Mouse (Mus musculus) midbrain, postnatal 0 days (tissue): Measurements from ENCODE around the gene Olfr291. TPM values are rescaled to one million over a fixed set of nuclear protein-coding genes. Genes with fewer than 3 reads are reported as not detected.
A peak's percentile ranks its signal among the peaks of the same experiment; 100 is the strongest.

Source experiments
- ATAC-seq: fragments of 200-750 bp; cut with Nextera tagmentation; 2 replicates; pipeline ENCODE4 v1.8.0; 2017; ENCODE audit warnings: moderate number of reproducible peaks, mild to moderate bottlenecking, moderate TSS enrichment, moderate library complexity; ENCODE audit not compliant: low FRiP score
- DNase-seq: peaks from one replicate; pipeline ENCODE4 v3.0.0-alpha.2; 2015; ENCODE audit warnings: low spot score
- H3K27ac ChIP-seq: fragments of 300-500 bp; sonication (generic); 2 replicates; pipeline ENCODE4 v1.5.1; 2014; ENCODE audit warnings: low read depth, mild to moderate bottlenecking, low read length, mixed read lengths
- H3K27me3 ChIP-seq: fragments of 300-500 bp; sonication (generic); 2 replicates; pipeline ENCODE4 v1.6.1; 2014; ENCODE audit warnings: low read length, control low read depth, mixed read lengths; ENCODE audit not compliant: insufficient read depth
- H3K36me3 ChIP-seq: fragments of 300-500 bp; sonication (generic); 2 replicates; pipeline ENCODE4 v1.6.1; 2014; ENCODE audit warnings: low read length, control low read depth, mixed read lengths; ENCODE audit not compliant: insufficient read depth
- H3K4me1 ChIP-seq: fragments of 300-500 bp; sonication (generic); 2 replicates; pipeline ENCODE4 v1.6.1; 2014; ENCODE audit warnings: mild to moderate bottlenecking, control low read depth, antibody characterized with exemption, low read length, mixed read lengths; ENCODE audit not compliant: insufficient read depth
- H3K4me2 ChIP-seq: fragments of 300-500 bp; sonication (generic); 2 replicates; pipeline ENCODE4 v1.6.1; 2014; ENCODE audit warnings: low read depth, mild to moderate bottlenecking, low read length, mixed read lengths; ENCODE audit not compliant: poor library complexity, severe bottlenecking
- H3K4me3 ChIP-seq: fragments of 300-500 bp; sonication (generic); 2 replicates; pipeline ENCODE4 v1.5.1; 2014; ENCODE audit warnings: low read depth, mild to moderate bottlenecking, low read length, moderate library complexity
- H3K9ac ChIP-seq: fragments of 300-500 bp; sonication (generic); replicated peaks from 2 replicates; pipeline ENCODE4 v1.6.1; 2014; ENCODE audit warnings: mild to moderate bottlenecking, low read length, moderate library complexity, mixed read lengths; ENCODE audit not compliant: poor library complexity, severe bottlenecking
- H3K9me3 ChIP-seq: fragments of 300-500 bp; sonication (generic); 2 replicates; pipeline ENCODE4 v1.6.1; 2016; ENCODE audit warnings: low read length, control low read depth
- CTCF ChIP-seq: IDR thresholded peaks from 2 replicates; pipeline ENCODE4 v1.5.1; 2016; ENCODE audit warnings: antibody characterized with exemption, mild to moderate bottlenecking
- WGBS: fragments of 180-500 bp; shearing (Covaris S2); extraction: QIAGEN DNeasy Blood & Tissue Kit; methylation state at CpG from one replicate; pipeline ENCODE4 v1.1.7; 2014; 5-methylcytosine and 5-hydroxymethylcytosine counted together
- polyA plus RNA-seq: library from polyadenylated mRNA; unstranded; fragments of >200 nt; fragmentation: Nextera tagmentation; extraction: Ambion mirVana; gene quantifications from 2 replicates; pipeline ENCODE4 v1.2.1, GENCODE M21; 2015
- total RNA-seq: library from RNA; depleted of rRNA; stranded (reverse); fragments of >200 nt; gene quantifications from 2 replicates; pipeline ENCODE4 v1.2.3, GENCODE M21; 2014; rRNA removed

Gene Olfr291
- not detected in 2 replicates for total RNA-seq
- polyA plus RNA-seq = not detected in 2 replicates

- WGBS = 78% methylated on average over 2 of the region's 2 CpGs
- Histone ChIP-seq H3K4me3 (no peak within 1 kb of the TSS), H3K36me3 (no peaks in the 10 kb centered on the region), H3K27ac (no peak within 1 kb of the TSS), H3K9me3 (no peaks in the 10 kb centered on the region), H3K4me1 (no peaks in the 10 kb centered on the region), H3K4me2 (no peak within 1 kb of the TSS), H3K9ac (no peak within 1 kb of the TSS), H3K27me3 (no peaks in the 10 kb centered on the region)
- no peak for ATAC-seq
- no peak for TF ChIP-seq CTCF
- DNase-seq = no peak
Observed at GRCm38 (mm10) chr7:84853253-84853652, at the start of gene Olfr291. Gene Olfr291 (plus strand): TSS chr7:84853553.

GRCm38 (mm10) chr7:84805224-84805623 is 48.1 kb upstream of the Olfr291 start:
- WGBS = 40% methylated on average over 1 of the region's 1 CpGs

GRCm38 (mm10) chr7:84806159-84806558 is 47.2 kb upstream of the Olfr291 start:
- WGBS = 84% methylated on average over 4 of the region's 4 CpGs
- ATAC-seq (no peak), DNase-seq (no peak)
- Histone ChIP-seq H3K9me3 (no peaks in the 10 kb centered on the region), H3K4me3 (no peak overlapping the region), H3K4me1 (no peaks in the 10 kb centered on the region), H3K4me2 (no peak overlapping the region), H3K9ac (no peak overlapping the region), H3K27ac (no peak overlapping the region), H3K27me3 (no peaks in the 10 kb centered on the region), H3K36me3 (no peaks in the 10 kb centered on the region)
- no peak for TF ChIP-seq CTCF

More at GRCm38 (mm10) chr7:84805224-84805623, 48.1 kb upstream of the Olfr291 start:
- DNase-seq = peak; percentile 44
- peak; percentile 76 for TF ChIP-seq CTCF
- Histone ChIP-seq H3K36me3 (no peaks in the 10 kb centered on the region), H3K4me2 (no peak overlapping the region), H3K9me3 (no peaks in the 10 kb centered on the region), H3K4me1 (no peaks in the 10 kb centered on the region), H3K9ac (no peak overlapping the region), H3K27ac (no peak overlapping the region), H3K27me3 (no peaks in the 10 kb centered on the region), H3K4me3 (no peak overlapping the region)
- 0 out of 2 replicates have a peak, but pooled peaks have one; percentile 28 for ATAC-seq

GRCm38 (mm10) chr7:84884530-84884929 is 31.2 kb downstream of the Olfr291 start:
- no peaks in the 10 kb centered on the region for H3K4me1 ChIP-seq
- ATAC-seq = no peak
- WGBS = 44% methylated on average over 1 of the region's 1 CpGs
- no peak overlapping the region for H3K4me2 ChIP-seq
- H3K9ac ChIP-seq = no peak overlapping the region
- H3K36me3 ChIP-seq = no peaks in the 10 kb centered on the region
- DNase-seq = peak; percentile 35
- H3K27ac ChIP-seq = no peak overlapping the region
- no peaks in the 10 kb centered on the region for H3K27me3 ChIP-seq
- H3K9me3 ChIP-seq = 0 out of 2 replicates have a peak, but pooled peaks cover 3% of the 10 kb centered on the region
- H3K4me3 ChIP-seq = no peak overlapping the region
- peak; percentile 62 for TF ChIP-seq CTCF

Other genes with a start within 250 kb of the Olfr291 start
- gene Fah, start 246.8 kb upstream of the Olfr291 start, total RNA-seq = 17.1 and 18.0 TPM in 2 replicates
- 13.5 and 15.8 TPM in 2 replicates for gene Fah, start 246.8 kb upstream of the Olfr291 start, polyA plus RNA-seq
- 73.8 and 82.5 TPM in 2 replicates for gene Zfand6, start 163.6 kb upstream of the Olfr291 start, total RNA-seq
- gene Zfand6, start 163.6 kb upstream of the Olfr291 start, polyA plus RNA-seq = 112 and 114 TPM in 2 replicates
- not detected in 2 replicates for gene Vmn2r65, start 110.6 kb downstream of the Olfr291 start, total RNA-seq
- gene Vmn2r65, start 110.6 kb downstream of the Olfr291 start, polyA plus RNA-seq = not detected in 2 replicates
- gene Vmn2r66, start 158.7 kb downstream of the Olfr291 start, total RNA-seq = not detected in 2 replicates
- not detected in 2 replicates for gene Vmn2r66, start 158.7 kb downstream of the Olfr291 start, polyA plus RNA-seq